Mouse (Mus musculus) E14TG2a.4 (cell line): ENCODE measurements around the gene Igsf3.

ENCODE experiments used
- CTCF ChIP-seq: conservative IDR thresholded peaks from 2 replicates; pipeline ENCODE4 v1.5.1; 2014; ENCODE audit warnings: low read length
- NANOG ChIP-seq: IDR thresholded peaks from 2 replicates; pipeline ENCODE4 v1.6.1; 2014; ENCODE audit warnings: borderline replicate concordance, low read length, mixed read lengths

- TF ChIP-seq NANOG (no peak), CTCF (no peak)
These were observed 13.6 kb downstream of the Igsf3 start for GRCm38 (mm10) chr3:101390472-101390871.
